Mouse (Mus musculus): ENCODE measurements at regions not wholly inside any gene's neighbourhood (a gene's known extent, or its start where the extent isn't known, plus 50 kb on each side); places are given as distances from the start of the nearest gene placed in this dataset.

- ATAC-seq (replicated peaks; ENCODE audit: low FRiP score, low read depth) (peak; percentile 46; the same call in 1 of the 2 replicates), DNase-seq (ENCODE audit: low spot score) (peak; percentile 37)
- Histone ChIP-seq H3K4me3 (replicated peaks; ENCODE audit: low read depth, low read length) (no peak overlapping the region), H3K4me1 (replicated peaks; ENCODE audit: insufficient read depth, low read length) (no peaks in the 10 kb centered on the region), H3K27me3 (ENCODE audit: insufficient read depth, low read length) (no peaks in the 10 kb centered on the region), H3K36me3 (ENCODE audit: insufficient read depth, low read length) (no peaks in the 10 kb centered on the region), H3K9ac (ENCODE audit: low read depth, low read length) (no peak overlapping the region), H3K4me2 (ENCODE audit: low read length) (no peak overlapping the region; the same call in 1 of the 2 replicates), H3K9me3 (replicated peaks; ENCODE audit: low read length) (no peaks in the 10 kb centered on the region), H3K27ac (peak overlapping the region; percentile 75)
- no peak for TF ChIP-seq CTCF (IDR thresholded peaks at IDR 0.05; ENCODE audit: low read depth)
- 68% methylated on average over 11 of the region's 11 CpGs for WGBS
Measured at GRCm38 (mm10) chr19:28171836-28172534, 161.0 kb upstream of the Rfx3 start.

- Histone ChIP-seq H3K27me3 (ENCODE audit: insufficient read depth, low read length) (no peaks in the 10 kb centered on the region), H3K4me2 (ENCODE audit: low read length) (no peak overlapping the region), H3K4me1 (replicated peaks; ENCODE audit: insufficient read depth, low read length) (no peaks in the 10 kb centered on the region), H3K4me3 (replicated peaks; ENCODE audit: low read depth, low read length) (no peak overlapping the region), H3K9ac (ENCODE audit: low read depth, low read length) (no peak overlapping the region), H3K36me3 (ENCODE audit: insufficient read depth, low read length) (no peaks in the 10 kb centered on the region), H3K9me3 (replicated peaks; ENCODE audit: low read length) (no peaks in the 10 kb centered on the region), H3K27ac (no peak overlapping the region)
- no peak for ATAC-seq (replicated peaks; ENCODE audit: low FRiP score, low read depth)
- no peak for DNase-seq (ENCODE audit: low spot score)
- 76% methylated on average over 12 of the region's 12 CpGs for WGBS
- TF ChIP-seq CTCF (IDR thresholded peaks at IDR 0.05; ENCODE audit: low read depth): no peak
Measured at GRCm38 (mm10) chr19:28167451-28168165, 156.6 kb upstream of the Rfx3 start.

GRCm38 (mm10) chr19:28166626-28167025 is 155.7 kb upstream of the Rfx3 start:
- Histone ChIP-seq H3K36me3 (ENCODE audit: insufficient read depth, low read length) (no peaks in the 10 kb centered on the region), H3K27me3 (ENCODE audit: insufficient read depth, low read length) (no peaks in the 10 kb centered on the region), H3K9ac (ENCODE audit: low read depth, low read length) (no peak overlapping the region), H3K27ac (no peak overlapping the region), H3K4me2 (ENCODE audit: low read length) (no peak overlapping the region), H3K4me1 (replicated peaks; ENCODE audit: insufficient read depth, low read length) (no peaks in the 10 kb centered on the region), H3K9me3 (replicated peaks; ENCODE audit: low read length) (no peaks in the 10 kb centered on the region), H3K4me3 (replicated peaks; ENCODE audit: low read depth, low read length) (no peak overlapping the region)
- WGBS: 83% methylated on average over 7 of the region's 7 CpGs
- ATAC-seq (replicated peaks; ENCODE audit: low FRiP score, low read depth) (no peak), DNase-seq (ENCODE audit: low spot score) (no peak)
- TF ChIP-seq CTCF (IDR thresholded peaks at IDR 0.05; ENCODE audit: low read depth): no peak

- H3K27me3 ChIP-seq (ENCODE audit: insufficient read depth, low read length): no peaks in the 10 kb centered on the region
- H3K4me2 ChIP-seq (ENCODE audit: low read length): peak overlapping the region; percentile 42
- H3K4me1 ChIP-seq (replicated peaks; ENCODE audit: insufficient read depth, low read length): no peaks in the 10 kb centered on the region
- H3K36me3 ChIP-seq (ENCODE audit: insufficient read depth, low read length): no peaks in the 10 kb centered on the region
- DNase-seq (ENCODE audit: low spot score) (peak; percentile 90), ATAC-seq (replicated peaks; ENCODE audit: low FRiP score, low read depth) (peak; percentile 80)
- no peaks in the 10 kb centered on the region for H3K9me3 ChIP-seq (replicated peaks; ENCODE audit: low read length)
- WGBS: 36% methylated on average over 15 of the region's 15 CpGs
- H3K27ac ChIP-seq: no peak overlapping the region
- H3K4me3 ChIP-seq (replicated peaks; ENCODE audit: low read depth, low read length): 0 out of 2 replicates have a peak overlapping the region, but pooled peaks have one; percentile 18
- no peak overlapping the region for H3K9ac ChIP-seq (ENCODE audit: low read depth, low read length)
- peak; percentile 77 for TF ChIP-seq CTCF (IDR thresholded peaks at IDR 0.05; ENCODE audit: low read depth)
Measured at GRCm38 (mm10) chr19:28165901-28166361, 155.0 kb upstream of the Rfx3 start.

- Histone ChIP-seq H3K9me3 (replicated peaks; ENCODE audit: low read length) (no peaks in the 10 kb centered on the region), H3K4me1 (replicated peaks; ENCODE audit: insufficient read depth, low read length) (no peaks in the 10 kb centered on the region), H3K27ac (no peak overlapping the region), H3K9ac (ENCODE audit: low read depth, low read length) (no peak overlapping the region), H3K4me2 (ENCODE audit: low read length) (no peak overlapping the region), H3K4me3 (replicated peaks; ENCODE audit: low read depth, low read length) (no peak overlapping the region), H3K36me3 (ENCODE audit: insufficient read depth, low read length) (no peaks in the 10 kb centered on the region), H3K27me3 (ENCODE audit: insufficient read depth, low read length) (no peaks in the 10 kb centered on the region)
- ATAC-seq (replicated peaks; ENCODE audit: low FRiP score, low read depth): no peak
- TF ChIP-seq CTCF (IDR thresholded peaks at IDR 0.05; ENCODE audit: low read depth): no peak
- DNase-seq (ENCODE audit: low spot score): no peak
- 86% methylated on average over 6 of the region's 6 CpGs for WGBS
Measured at GRCm38 (mm10) chr19:28163195-28163594, 152.2 kb upstream of the Rfx3 start.

GRCm38 (mm10) chr19:28160582-28160981 is 149.6 kb upstream of the Rfx3 start:
- Histone ChIP-seq H3K4me2 (ENCODE audit: low read length) (no peak overlapping the region), H3K4me3 (replicated peaks; ENCODE audit: low read depth, low read length) (no peak overlapping the region), H3K9ac (ENCODE audit: low read depth, low read length) (no peak overlapping the region), H3K36me3 (ENCODE audit: insufficient read depth, low read length) (no peaks in the 10 kb centered on the region), H3K9me3 (replicated peaks; ENCODE audit: low read length) (no peaks in the 10 kb centered on the region), H3K27ac (no peak overlapping the region), H3K27me3 (ENCODE audit: insufficient read depth, low read length) (no peaks in the 10 kb centered on the region), H3K4me1 (replicated peaks; ENCODE audit: insufficient read depth, low read length) (no peaks in the 10 kb centered on the region)
- DNase-seq (ENCODE audit: low spot score) (no peak), ATAC-seq (replicated peaks; ENCODE audit: low FRiP score, low read depth) (no peak)
- WGBS: 80% methylated on average over 4 of the region's 4 CpGs
- peak; percentile 58 for TF ChIP-seq CTCF (IDR thresholded peaks at IDR 0.05; ENCODE audit: low read depth)
